Mouse (Mus musculus) bone marrow macrophage, adult 2 months (primary cell): ENCODE results near the gene Tubgcp6. TPM values are rescaled to one million over a fixed set of nuclear protein-coding genes. Genes with fewer than 3 reads are reported as not detected.

Source experiments
- H3K27ac ChIP-seq: 2 replicates; pipeline ENCODE4 v1.5.1; 2012; ENCODE audit warnings: low read depth, low read length; ENCODE audit not compliant: insufficient read depth
- H3K4me1 ChIP-seq: 2 replicates; pipeline ENCODE4 v1.6.1; 2012; ENCODE audit warnings: low read length; ENCODE audit not compliant: control insufficient read depth, insufficient read depth
- H3K4me3 ChIP-seq: 2 replicates; pipeline ENCODE4 v1.5.1; 2012; ENCODE audit warnings: mild to moderate bottlenecking, low read length, moderate library complexity; ENCODE audit not compliant: insufficient read depth
- CTCF ChIP-seq: IDR thresholded peaks from 2 replicates; pipeline ENCODE4 v1.5.1; 2012; ENCODE audit warnings: low read depth, mild to moderate bottlenecking, low read length, moderate library complexity
- POLR2A ChIP-seq: IDR thresholded peaks from 2 replicates; pipeline ENCODE4 v1.6.1; 2012; ENCODE audit warnings: mild to moderate bottlenecking, low read depth, low read length, borderline replicate concordance
- polyA plus RNA-seq: library from polyadenylated mRNA; stranded (reverse); fragments of >200 nt; gene quantifications from 2 replicates; pipeline ENCODE4 v1.2.4, GENCODE M21; 2012; ENCODE audit not compliant: missing spikeins, insufficient read depth, insufficient read length

Gene Tubgcp6
- polyA plus RNA-seq, 1 experiment = 15.4 TPM

DNA sequence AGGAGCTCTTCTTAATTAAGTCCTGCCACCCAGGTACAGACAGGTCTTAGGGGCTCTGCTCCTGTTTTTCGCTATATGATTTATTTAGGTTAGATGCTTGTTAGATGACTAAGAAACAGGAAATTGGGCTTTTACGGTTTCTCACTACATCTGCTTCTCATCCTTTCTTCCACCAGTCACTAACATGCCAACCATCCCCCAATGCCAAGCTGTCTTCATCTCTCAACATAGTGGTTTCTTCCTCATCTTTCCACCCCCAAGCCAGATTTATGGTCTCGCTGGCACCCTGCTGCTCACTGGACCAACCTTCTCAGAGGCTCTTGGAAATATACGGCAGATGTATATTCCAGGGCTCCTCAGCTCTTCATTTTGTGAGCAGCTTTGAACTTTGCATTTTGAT lies 32.2 kb downstream of the Tubgcp6 start:
- Histone ChIP-seq H3K4me1 (peaks cover 9% of the 10 kb centered on the region), H3K27ac (no peak overlapping the region), H3K4me3 (no peak overlapping the region)
- TF ChIP-seq POLR2A (no peak), CTCF (no peak)

DNA sequence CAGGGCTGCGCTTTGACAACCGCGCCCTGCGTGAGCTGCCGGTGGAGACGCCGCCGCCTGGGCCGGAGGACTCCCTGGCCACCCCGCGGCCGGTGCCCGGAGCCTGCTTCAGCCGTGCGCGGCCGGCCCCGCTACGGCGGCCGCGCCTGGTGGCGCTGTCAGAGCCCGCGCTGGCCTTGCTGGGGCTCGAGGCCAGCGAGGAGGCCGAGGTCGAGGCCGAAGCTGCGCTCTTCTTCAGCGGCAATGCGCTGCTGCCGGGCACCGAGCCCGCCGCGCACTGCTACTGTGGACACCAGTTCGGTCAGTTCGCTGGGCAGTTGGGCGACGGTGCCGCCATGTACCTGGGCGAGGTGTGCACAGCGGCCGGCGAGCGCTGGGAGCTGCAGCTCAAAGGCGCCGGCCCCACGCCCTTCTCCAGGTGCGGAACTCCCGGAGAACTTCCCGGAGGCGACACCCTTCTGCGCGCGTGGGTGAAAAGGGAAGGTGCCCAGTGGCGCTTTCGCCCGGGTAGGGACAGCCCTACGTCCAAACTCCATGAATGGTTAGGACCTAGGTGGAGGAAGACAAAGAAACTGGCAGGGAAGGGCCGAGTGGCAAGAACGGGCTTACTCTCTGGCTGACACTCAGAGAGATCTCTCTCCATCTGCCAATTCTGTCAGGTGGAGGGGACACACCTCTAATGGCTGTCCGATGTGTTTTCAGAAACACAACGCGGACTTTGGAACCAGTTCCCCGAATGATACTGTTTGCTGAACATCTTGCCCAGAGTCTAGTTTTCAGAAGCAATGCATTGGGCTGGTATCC lies 33.5 kb downstream of the Tubgcp6 start:
- peaks cover 9% of the 10 kb centered on the region for H3K4me1 ChIP-seq
- no peak for TF ChIP-seq POLR2A
- TF ChIP-seq CTCF = no peak
- peak overlapping the region; percentile 93 for H3K4me3 ChIP-seq
- H3K27ac ChIP-seq = peak overlapping the region; percentile 57

DNA sequence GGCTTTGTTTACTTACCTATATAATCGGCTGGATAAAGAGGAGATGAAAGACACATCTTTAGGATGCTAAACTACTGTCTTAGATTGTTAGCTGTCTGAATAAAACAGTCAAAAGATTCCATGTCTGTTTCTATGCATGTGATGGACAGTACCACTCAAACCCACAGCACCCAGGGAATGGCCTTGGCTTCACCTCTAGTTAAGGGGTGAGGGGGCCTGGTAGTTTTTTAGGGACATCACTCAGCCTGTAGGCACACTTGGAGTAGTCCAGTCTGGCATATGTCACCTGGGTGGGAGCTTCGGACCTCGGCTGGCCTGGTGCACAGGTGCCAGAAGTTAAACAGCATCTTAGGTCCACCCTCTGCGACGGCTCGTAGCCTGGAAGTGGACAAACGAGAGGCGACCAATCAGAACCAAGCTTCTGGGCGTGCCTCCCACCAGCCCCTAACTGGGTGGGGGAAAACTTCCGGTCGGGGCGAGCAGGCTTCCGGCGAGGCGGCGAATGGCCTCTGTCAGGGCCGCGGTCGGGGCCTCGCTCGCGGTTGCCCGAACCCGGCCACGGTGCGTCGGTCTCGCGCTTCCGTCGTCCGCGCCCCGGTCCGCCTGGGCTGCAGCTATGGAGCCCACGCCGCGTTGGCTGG lies 34.2 kb downstream of the Tubgcp6 start, which contains the start of gene Selenoo:
TSS of gene Selenoo (plus strand) at position 478 of the 641 bp plus-strand sequence.
- no peak for TF ChIP-seq POLR2A
- no peak for TF ChIP-seq CTCF
- H3K27ac ChIP-seq = peak within 1 kb of the TSS; percentile 57
- H3K4me3 ChIP-seq = peak within 1 kb of the TSS; percentile 93
- H3K4me1 ChIP-seq = peaks cover 9% of the 10 kb centered on the region

DNA sequence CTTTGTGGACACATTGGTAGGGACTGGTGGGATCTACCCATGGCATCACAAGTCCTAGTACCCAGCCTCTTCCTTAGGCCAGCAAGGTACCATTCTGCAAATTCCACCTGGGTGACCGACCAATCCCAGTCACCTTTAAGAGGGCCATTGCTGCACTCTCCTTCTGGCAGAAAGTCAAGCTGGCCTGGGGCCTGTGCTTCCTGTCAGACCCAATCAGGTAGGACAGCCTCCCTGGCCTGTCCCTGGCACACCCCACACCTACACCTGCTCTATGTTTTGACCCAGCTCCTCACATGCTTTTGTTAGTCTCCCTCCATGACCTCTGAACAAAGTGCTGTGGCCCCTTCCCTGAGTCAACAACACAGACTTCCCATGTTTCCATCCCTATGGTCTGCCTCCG lies 38.1 kb downstream of the Tubgcp6 start:
- peaks cover 7% of the 10 kb centered on the region for H3K4me1 ChIP-seq
- no peak overlapping the region for H3K4me3 ChIP-seq
- no peak for TF ChIP-seq CTCF
- TF ChIP-seq POLR2A = no peak
- no peak overlapping the region for H3K27ac ChIP-seq

DNA sequence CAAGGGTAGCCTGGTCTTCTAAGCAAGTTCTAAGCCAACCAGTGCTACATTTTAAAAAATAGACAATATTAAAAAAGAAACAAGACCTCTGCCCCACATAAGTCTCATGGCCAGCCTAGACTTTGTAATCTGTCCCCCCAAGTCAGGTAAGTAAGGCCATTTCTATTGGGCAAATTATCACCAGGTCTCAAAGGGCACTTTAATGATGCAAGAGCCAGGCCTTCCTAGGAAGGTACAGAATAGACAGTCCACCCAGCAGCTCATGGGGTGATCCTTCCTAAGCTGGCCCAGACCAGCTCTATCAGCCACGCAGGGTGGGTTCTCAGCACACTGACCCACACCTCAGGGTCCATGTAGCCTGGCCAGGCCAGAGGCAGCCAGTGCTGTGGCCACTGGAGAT lies 39.0 kb downstream of the Tubgcp6 start:
- Histone ChIP-seq H3K4me1 (peaks cover 9% of the 10 kb centered on the region), H3K27ac (no peak overlapping the region), H3K4me3 (no peak overlapping the region)
- no peak for TF ChIP-seq CTCF
- no peak for TF ChIP-seq POLR2A

DNA sequence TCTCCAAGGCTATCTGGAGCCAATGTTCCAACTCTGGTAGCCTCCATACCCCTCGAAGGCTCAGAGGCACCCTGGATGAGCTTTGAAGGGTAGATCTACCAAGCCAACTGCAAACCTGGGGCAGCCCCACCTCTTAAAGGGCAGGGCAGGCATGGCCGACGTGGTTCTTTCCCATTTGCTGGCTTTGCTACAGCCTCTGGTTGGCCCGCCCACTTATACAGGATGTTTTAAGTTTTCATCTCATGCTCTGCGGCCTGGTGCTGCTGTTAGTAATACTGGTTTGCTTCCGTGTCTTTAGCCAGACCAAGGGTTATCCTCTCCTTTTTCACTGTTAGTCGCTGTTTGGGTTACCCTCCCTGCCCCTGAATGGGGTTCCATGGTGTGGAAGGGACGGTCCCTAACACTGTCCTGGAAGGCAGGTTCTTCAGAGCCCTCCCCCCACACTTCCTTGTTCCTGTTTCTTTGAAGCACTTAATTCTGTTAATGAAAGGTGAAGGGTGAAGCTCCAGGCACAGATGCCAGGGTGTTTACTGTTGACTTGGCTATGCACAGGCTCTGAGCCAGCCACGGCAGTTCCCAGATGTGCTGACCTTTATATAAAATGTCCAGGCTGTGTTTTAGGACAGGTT lies 44.6 kb downstream of the Tubgcp6 start:
- peak overlapping the region; percentile 61 for H3K27ac ChIP-seq
- TF ChIP-seq CTCF = no peak
- no peak for TF ChIP-seq POLR2A
- peak overlapping the region; percentile 89 for H3K4me3 ChIP-seq
- H3K4me1 ChIP-seq = peaks cover 33% of the 10 kb centered on the region

DNA sequence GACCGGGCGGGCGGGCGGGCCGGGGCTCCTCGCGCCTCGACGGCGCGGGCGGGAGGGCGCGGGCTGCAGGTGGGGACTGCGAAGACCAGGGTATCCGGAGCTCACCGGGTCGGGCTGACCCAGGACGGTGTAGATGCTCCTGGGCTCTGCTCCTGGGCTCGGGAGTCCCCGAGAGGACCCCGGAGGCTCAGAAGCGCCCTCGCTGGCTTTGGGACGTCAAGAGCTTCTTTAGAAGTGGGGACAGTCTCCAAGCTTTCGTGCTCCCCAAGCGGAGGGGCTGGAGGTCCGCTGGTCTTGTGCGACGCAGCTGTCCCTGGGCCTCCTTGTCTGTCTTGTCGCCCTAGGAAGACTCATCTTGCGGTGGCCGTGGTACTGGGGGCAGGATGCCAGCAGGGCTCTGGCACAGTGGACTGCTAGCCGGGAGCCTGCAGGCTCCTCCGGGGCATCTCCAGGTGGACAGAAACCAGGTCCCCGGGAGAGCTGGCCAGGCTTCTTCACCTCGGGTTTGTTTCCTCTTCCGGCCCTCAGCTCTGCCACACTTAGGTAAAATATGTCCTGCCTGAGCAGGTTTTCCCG lies 46.7 kb downstream of the Tubgcp6 start:
- TF ChIP-seq CTCF = no peak
- no peak for TF ChIP-seq POLR2A
- Histone ChIP-seq H3K27ac (peak overlapping the region; percentile 24), H3K4me1 (peaks cover 33% of the 10 kb centered on the region), H3K4me3 (peak overlapping the region; percentile 89)

DNA sequence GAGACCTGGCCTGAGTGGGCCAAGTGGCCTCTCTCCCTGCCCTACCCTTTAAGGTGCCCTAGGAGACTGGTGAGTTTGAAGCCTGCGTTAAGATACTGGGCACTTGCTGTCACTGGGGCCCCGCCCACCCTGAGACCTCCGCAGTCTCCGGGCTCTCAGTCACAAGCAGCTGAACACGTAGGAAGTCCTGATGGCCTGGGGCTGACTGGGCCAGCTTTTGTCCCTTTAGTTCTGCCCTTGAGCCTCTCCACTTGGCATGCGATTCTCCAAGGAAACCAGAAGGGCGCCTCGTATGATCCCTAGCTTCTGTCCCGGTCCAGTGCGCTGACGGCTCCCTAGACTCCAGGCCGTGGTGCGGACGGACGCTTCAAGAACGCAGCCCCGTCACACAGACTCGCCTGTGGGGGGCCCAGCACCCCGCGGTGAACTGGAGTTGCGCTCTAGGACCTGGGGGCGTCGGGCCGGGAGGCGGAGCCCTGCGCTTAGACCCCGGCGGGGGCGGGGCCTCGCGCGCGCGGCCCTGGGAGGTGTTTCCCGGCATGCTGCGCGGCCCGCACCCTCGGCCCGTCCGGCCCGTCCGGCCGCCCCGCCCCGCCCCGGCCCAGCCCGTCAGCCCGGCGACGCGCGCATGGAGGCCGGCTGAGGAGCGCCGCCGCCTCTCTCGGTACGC lies 47.3 kb downstream of the Tubgcp6 start:
- H3K4me3 ChIP-seq = peak overlapping the region; percentile 98
- H3K4me1 ChIP-seq = peaks cover 33% of the 10 kb centered on the region
- peak overlapping the region; percentile 82 for H3K27ac ChIP-seq
- TF ChIP-seq CTCF (no peak), POLR2A (no peak)
